Mouse (Mus musculus): Measurements from ENCODE around the gene Cc2d2b. TPM values are rescaled to one million over a fixed set of nuclear protein-coding genes. Genes with fewer than 3 reads are reported as not detected.

The Cc2d2b gene
- total and polyA plus RNA-seq, 2 experiments from 2014 or later = 0.16 TPM; not detected in 1

DNA sequence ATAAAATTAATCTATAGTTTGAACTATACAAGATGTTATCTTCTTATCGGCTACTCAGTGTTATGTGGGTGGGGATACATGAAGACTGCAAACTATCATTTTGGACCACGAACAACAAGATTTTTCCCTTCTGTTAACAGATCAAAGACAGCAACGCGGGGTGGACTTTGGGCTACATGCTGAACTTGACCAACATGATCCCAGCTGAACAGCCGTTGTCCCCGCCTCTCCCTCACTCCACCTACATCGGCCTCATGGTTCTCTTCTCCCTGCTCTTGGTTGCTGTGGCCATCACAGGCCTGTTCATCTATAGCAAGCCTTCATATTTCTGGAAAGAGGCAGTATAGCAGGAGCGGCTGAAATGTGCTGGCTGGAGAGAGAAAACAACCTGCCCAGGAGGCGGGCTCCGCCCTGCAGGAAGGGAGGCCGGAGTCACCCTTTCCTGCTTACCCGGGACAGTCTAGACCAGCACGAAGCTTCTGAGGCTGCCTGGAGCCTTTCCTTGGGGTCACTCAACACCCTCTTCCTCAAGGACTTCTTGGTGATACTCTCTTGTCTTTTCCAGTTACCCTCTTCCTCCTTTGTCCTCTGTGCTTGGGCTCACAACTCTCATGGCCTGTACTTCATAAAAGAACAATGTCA lies 9.7 kb upstream of the Cc2d2b start:
- H3K9me3 ChIP-seq (ENCODE audit: low read length) = no peaks in the 10 kb centered on the region
- no peak overlapping the region for H3K4me2 ChIP-seq (ENCODE audit: low read depth, low read length)
- ATAC-seq (no peak), DNase-seq (ENCODE audit: low spot score) (no peak)
- no peak overlapping the region for H3K9ac ChIP-seq (replicated peaks; ENCODE audit: low read length)
- 91% methylated on average over 13 of the region's 13 CpGs for WGBS
- peaks cover 4% of the 10 kb centered on the region; the same call in 1 of the 2 replicates for H3K4me1 ChIP-seq (ENCODE audit: insufficient read depth, low read length)
- TF ChIP-seq CTCF (IDR thresholded peaks at IDR 0.05; ENCODE audit: low read depth) = no peak
- no peaks in the 10 kb centered on the region for H3K36me3 ChIP-seq (ENCODE audit: insufficient read depth, low read length)
- no peaks in the 10 kb centered on the region for H3K27me3 ChIP-seq (ENCODE audit: insufficient read depth, low read length)
- H3K27ac ChIP-seq = no peak overlapping the region
- H3K4me3 ChIP-seq (ENCODE audit: low read length) = no peak overlapping the region

- 34% methylated on average over 4 of the region's 4 CpGs for WGBS
- no peak overlapping the region for H3K4me2 ChIP-seq (ENCODE audit: low read depth, low read length)
- TF ChIP-seq CTCF (IDR thresholded peaks at IDR 0.05; ENCODE audit: low read depth) = peak; percentile 25
- peak; percentile 70 for ATAC-seq
- no peak overlapping the region for H3K27ac ChIP-seq
- no peaks in the 10 kb centered on the region for H3K36me3 ChIP-seq (ENCODE audit: insufficient read depth, low read length)
- DNase-seq (ENCODE audit: low spot score) = peak; percentile 34
- H3K4me1 ChIP-seq (ENCODE audit: insufficient read depth, low read length) = no peaks in the 10 kb centered on the region
- no peak overlapping the region for H3K9ac ChIP-seq (replicated peaks; ENCODE audit: low read length)
- no peak overlapping the region for H3K4me3 ChIP-seq (ENCODE audit: low read length)
- no peaks in the 10 kb centered on the region for H3K9me3 ChIP-seq (ENCODE audit: low read length)
- no peaks in the 10 kb centered on the region for H3K27me3 ChIP-seq (ENCODE audit: insufficient read depth, low read length)
Observed at GRCm38 (mm10) chr19:40746603-40747002, 1.9 kb upstream of the Cc2d2b start.

DNA sequence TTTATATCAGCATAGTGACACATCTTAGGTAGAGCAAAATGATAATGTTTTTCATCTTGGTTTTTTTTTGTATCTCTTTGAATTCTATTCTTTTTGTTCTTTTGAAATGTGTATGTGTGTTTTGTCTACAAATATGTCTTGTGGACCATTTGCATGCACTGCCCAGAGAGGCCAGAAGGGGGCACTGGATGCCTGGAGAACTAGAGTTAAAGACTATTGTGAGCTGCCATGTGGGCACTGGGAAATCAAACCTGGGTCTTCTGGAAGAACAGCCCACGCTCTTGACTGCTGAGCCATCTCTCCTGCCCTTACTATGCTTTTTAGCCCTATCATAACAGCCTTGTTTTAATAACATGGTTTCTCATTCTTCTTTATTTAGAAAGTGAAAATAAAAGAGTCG lies 5.8 kb downstream of the Cc2d2b start:
- no peak overlapping the region for H3K9ac ChIP-seq (replicated peaks; ENCODE audit: low read length)
- no peak overlapping the region for H3K27ac ChIP-seq
- peak; percentile 50 for TF ChIP-seq CTCF (IDR thresholded peaks at IDR 0.05; ENCODE audit: low read depth)
- DNase-seq (ENCODE audit: low spot score) (peak; percentile 46), ATAC-seq (no peak)
- H3K36me3 ChIP-seq (ENCODE audit: insufficient read depth, low read length) = no peaks in the 10 kb centered on the region
- no peaks in the 10 kb centered on the region for H3K27me3 ChIP-seq (ENCODE audit: insufficient read depth, low read length)
- WGBS = 74% methylated on average over 2 of the region's 2 CpGs
- H3K4me3 ChIP-seq (ENCODE audit: low read length) = no peak overlapping the region
- H3K4me1 ChIP-seq (ENCODE audit: insufficient read depth, low read length) = no peaks in the 10 kb centered on the region
- H3K9me3 ChIP-seq (ENCODE audit: low read length) = no peaks in the 10 kb centered on the region
- no peak overlapping the region for H3K4me2 ChIP-seq (ENCODE audit: low read depth, low read length)

- TF ChIP-seq CTCF (IDR thresholded peaks at IDR 0.05; ENCODE audit: low read depth) = no peak
- no peaks in the 10 kb centered on the region for H3K4me1 ChIP-seq (ENCODE audit: insufficient read depth, low read length)
- no peaks in the 10 kb centered on the region for H3K27me3 ChIP-seq (ENCODE audit: insufficient read depth, low read length)
- no peaks in the 10 kb centered on the region for H3K9me3 ChIP-seq (ENCODE audit: low read length)
- no peak overlapping the region for H3K4me3 ChIP-seq (ENCODE audit: low read length)
- no peak overlapping the region for H3K4me2 ChIP-seq (ENCODE audit: low read depth, low read length)
- WGBS = 64% methylated on average over 2 of the region's 2 CpGs
- no peak overlapping the region for H3K27ac ChIP-seq
- H3K36me3 ChIP-seq (ENCODE audit: insufficient read depth, low read length) = no peaks in the 10 kb centered on the region
- ATAC-seq = no peak
- H3K9ac ChIP-seq (replicated peaks; ENCODE audit: low read length) = no peak overlapping the region
- DNase-seq (ENCODE audit: low spot score) = peak; percentile 47
Observed at GRCm38 (mm10) chr19:40760071-40760470, 11.5 kb downstream of the Cc2d2b start.

GRCm38 (mm10) chr19:40762023-40762759 lies 13.6 kb downstream of the Cc2d2b start:
- 40% methylated on average over 22 of the region's 22 CpGs for WGBS
- DNase-seq (ENCODE audit: low spot score) (no peak), ATAC-seq (peak; percentile 66)
- no peak for TF ChIP-seq CTCF (IDR thresholded peaks at IDR 0.05; ENCODE audit: low read depth)
- Histone ChIP-seq H3K36me3 (ENCODE audit: insufficient read depth, low read length) (no peaks in the 10 kb centered on the region), H3K27ac (no peak overlapping the region), H3K4me1 (ENCODE audit: insufficient read depth, low read length) (no peaks in the 10 kb centered on the region), H3K4me3 (ENCODE audit: low read length) (peak overlapping the region; percentile 25), H3K9ac (replicated peaks; ENCODE audit: low read length) (no peak overlapping the region), H3K9me3 (ENCODE audit: low read length) (no peaks in the 10 kb centered on the region), H3K4me2 (ENCODE audit: low read depth, low read length) (peak overlapping the region; percentile 55), H3K27me3 (ENCODE audit: insufficient read depth, low read length) (no peaks in the 10 kb centered on the region)

- Histone ChIP-seq H3K9me3 (ENCODE audit: low read length) (no peaks in the 10 kb centered on the region), H3K4me3 (ENCODE audit: low read length) (no peak overlapping the region), H3K9ac (replicated peaks; ENCODE audit: low read length) (no peak overlapping the region), H3K27ac (no peak overlapping the region), H3K27me3 (ENCODE audit: insufficient read depth, low read length) (no peaks in the 10 kb centered on the region), H3K4me2 (ENCODE audit: low read depth, low read length) (no peak overlapping the region), H3K4me1 (ENCODE audit: insufficient read depth, low read length) (no peaks in the 10 kb centered on the region), H3K36me3 (ENCODE audit: insufficient read depth, low read length) (no peaks in the 10 kb centered on the region)
- no peak for ATAC-seq
- no peak for TF ChIP-seq CTCF (IDR thresholded peaks at IDR 0.05; ENCODE audit: low read depth)
- 89% methylated on average over 2 of the region's 2 CpGs for whole genome bisulfite sequencing
- no peak for DNase-seq (ENCODE audit: low spot score)
Observed at GRCm38 (mm10) chr19:40767189-40767588, 18.6 kb downstream of the Cc2d2b start.

- Histone ChIP-seq H3K9me3 (ENCODE audit: low read length) (no peaks in the 10 kb centered on the region), H3K9ac (replicated peaks; ENCODE audit: low read length) (no peak overlapping the region), H3K27ac (no peak overlapping the region), H3K4me3 (ENCODE audit: low read length) (no peak overlapping the region), H3K4me1 (ENCODE audit: insufficient read depth, low read length) (no peaks in the 10 kb centered on the region), H3K27me3 (ENCODE audit: insufficient read depth, low read length) (no peaks in the 10 kb centered on the region), H3K36me3 (ENCODE audit: insufficient read depth, low read length) (no peaks in the 10 kb centered on the region), H3K4me2 (ENCODE audit: low read depth, low read length) (no peak overlapping the region)
- DNase-seq (ENCODE audit: low spot score) (no peak), ATAC-seq (no peak)
- no peak for TF ChIP-seq CTCF (IDR thresholded peaks at IDR 0.05; ENCODE audit: low read depth)
- 40% methylated on average over 7 of the region's 7 CpGs for WGBS
Observed at GRCm38 (mm10) chr19:40769341-40769770, 20.8 kb downstream of the Cc2d2b start.

All from hindbrain, postnatal 0 days (tissue).